Mouse (Mus musculus) brown adipose tissue, adult 24 weeks (tissue): ENCODE measurements around the gene Vmn2r39. TPM values are rescaled to one million over a fixed set of nuclear protein-coding genes. Genes with fewer than 3 reads are reported as not detected.
"Not testable (repeated sequence)": the region's sequence is repeated elsewhere in the genome, so short reads cannot be mapped to it uniquely, and the experiment has no call there.

Experiments used
- H3K27ac ChIP-seq: fragments of 200-500 bp; replicated peaks from 2 replicates; pipeline ENCODE4 v1.5.1; 2012; ENCODE audit warnings: low read depth, mild to moderate bottlenecking, low read length
- H3K4me1 ChIP-seq: fragments of 200-500 bp; 2 replicates; pipeline ENCODE4 v1.6.1; 2012; ENCODE audit warnings: low read length, mixed read lengths; ENCODE audit not compliant: control insufficient read depth, insufficient read depth, insufficient read length
- H3K4me3 ChIP-seq: fragments of 200-500 bp; 2 replicates; pipeline ENCODE4 v1.5.1; 2012; ENCODE audit warnings: low read depth, mild to moderate bottlenecking, low read length, moderate library complexity; ENCODE audit not compliant: insufficient read depth
- polyA plus RNA-seq: library from polyadenylated mRNA; stranded (reverse); fragments of >200 nt; gene quantifications from 2 replicates; pipeline ENCODE4 v1.2.4, GENCODE M21; 2012; ENCODE audit not compliant: missing spikeins, insufficient read depth, insufficient read length

Vmn2r39 gene
- polyA plus RNA-seq, result not detected in 2 replicates

- not testable (repeated sequence) for H3K4me3 ChIP-seq, H3K4me1 ChIP-seq, H3K27ac ChIP-seq
Measured at GRCm38 (mm10) chr7:9030698-9031097, at the start of gene Vmn2r39. Gene Vmn2r39, minus strand, starts transcription at chr7:9030798.

GRCm38 (mm10) chr7:9065353-9065752 is 34.8 kb upstream of the Vmn2r39 start:
- not testable (repeated sequence) for H3K4me1 ChIP-seq, H3K27ac ChIP-seq, H3K4me3 ChIP-seq

Other genes starting within 250 kb of the Vmn2r39 start
- gene Vmn2r40, start 99.4 kb downstream of the Vmn2r39 start, polyA plus RNA-seq, result not detected in 2 replicates
- not detected in 2 replicates for gene Vmn2r38, start 67.1 kb upstream of the Vmn2r39 start, polyA plus RNA-seq
- gene Vmn2r37, start 192.9 kb upstream of the Vmn2r39 start, polyA plus RNA-seq, result not detected in 2 replicates